Comparison of ENCODE assay signal across 11 mouse cellular contexts in the genomic region with DNA sequence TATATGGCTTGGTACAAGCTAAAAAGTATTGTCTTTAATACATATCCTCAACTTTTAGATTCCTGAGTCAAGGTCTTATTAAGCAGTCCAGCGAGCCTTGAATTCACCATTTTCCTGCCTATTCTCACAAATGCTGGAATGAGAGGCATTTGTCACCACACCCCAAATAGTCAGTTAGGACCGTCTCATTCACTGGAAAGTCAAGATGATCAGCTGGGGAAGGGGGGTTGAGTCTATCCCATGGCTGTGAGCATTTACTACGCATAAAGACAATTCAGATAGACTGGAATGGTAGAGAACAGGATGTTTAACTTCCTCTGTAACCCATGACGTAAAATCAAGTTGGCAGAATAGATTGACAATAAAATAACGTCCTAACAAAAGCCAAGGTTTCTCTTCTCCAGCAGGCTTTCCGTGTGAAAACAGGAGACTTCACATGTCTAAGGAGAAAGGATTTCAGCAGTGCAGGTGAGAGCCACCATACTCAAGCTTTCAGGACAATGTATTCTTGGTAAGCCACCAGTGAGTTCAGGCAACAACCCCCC.
A peak's percentile ranks its signal among the peaks of the same experiment; 100 is the strongest.
DNase-seq lines count a peak whose midpoint lies in the region; ATAC-seq and TF ChIP-seq lines count a peak whose summit lies in the region.
"Had no signal": no experiment of that assay in that cellular context is flagged by ENCODE, and none has a peak within 500 bp of the region (broad histone marks: within the 10 kb centered on the region; RNA-seq: fewer than 3 reads in every experiment).

No protein-coding gene starts in this region.

- H3K9ac ChIP-seq in heart, embryonic 13.5 days: no peak overlapping the region
- peak overlapping the region; percentile 59; the same call in 1 of the 2 replicates for H3K9ac ChIP-seq in liver, postnatal 0 days (replicated peaks)

- H3K27me3 ChIP-seq in heart, embryonic 13.5 days (replicated peaks): no peaks in the 10 kb centered on the region
- no peaks in the 10 kb centered on the region for H3K27me3 ChIP-seq in liver, postnatal 0 days (ENCODE audit: insufficient read depth, low read length)

- peak overlapping the region; percentile 65 for H3K27ac ChIP-seq in heart, embryonic 13.5 days (replicated peaks)
- H3K27ac ChIP-seq in liver, postnatal 0 days (ENCODE audit: low read depth): peak overlapping the region; percentile 94

- peaks cover 56% of the 10 kb centered on the region for H3K4me1 ChIP-seq in heart, embryonic 13.5 days
- H3K4me1 ChIP-seq in liver, postnatal 0 days (ENCODE audit: insufficient read depth): peaks cover 36% of the 10 kb centered on the region

- intact Hi-C loops in heart, postnatal 25 days (cut with DNase I): no loop called here
- intact Hi-C loops in left cerebral cortex, postnatal 4 days (cut with DNase I): no loop called here

- no peaks in the 10 kb centered on the region for H3K9me3 ChIP-seq in heart, embryonic 13.5 days
- H3K9me3 ChIP-seq in liver, postnatal 0 days (ENCODE audit: low read length): no peaks in the 10 kb centered on the region

- ATAC-seq in heart, embryonic 13.5 days (ENCODE audit: extremely low read depth, insufficient number of reproducible peaks, low FRiP score, low TSS enrichment): no peak
- ATAC-seq in liver, postnatal 0 days: no peak
- ATAC-seq: hindbrain, embryonic 16.5 days; midbrain, embryonic 16.5 days had no signal

- no peak overlapping the region for H3K4me2 ChIP-seq in heart, embryonic 13.5 days
- H3K4me2 ChIP-seq in liver, postnatal 0 days (ENCODE audit: low read depth, low read length): peak overlapping the region; percentile 57

- H3K4me3 ChIP-seq in heart, embryonic 13.5 days: no peak overlapping the region
- H3K4me3 ChIP-seq in liver, postnatal 0 days (ENCODE audit: low read depth, low read length): 0 out of 2 replicates have a peak overlapping the region, but pooled peaks have one; percentile 20

- DNase-seq in heart, postnatal 25 days (ENCODE audit: low spot score): no peak
- peak; percentile 56 for DNase-seq in CD4-positive, CD25-positive, alpha-beta regulatory T cell, adult 2 months (ENCODE audit: low read depth, low spot score)
- DNase-seq in ZHBTc4 (ENCODE audit: low read depth, low spot score): peak; percentile 49
- DNase-seq in liver, postnatal 0 days: no peak
- DNase-seq in left cerebral cortex, postnatal 4 days: no peak
- no peak for DNase-seq in layer of hippocampus, adult 9-10 months (ENCODE audit: low spot score)
- DNase-seq in adrenal gland, postnatal 14 days: no peak
- DNase-seq: cerebellum, adult 8-10 months had no signal

- no peaks in the 10 kb centered on the region for H3K36me3 ChIP-seq in heart, embryonic 13.5 days
- H3K36me3 ChIP-seq in liver, postnatal 0 days (replicated peaks; ENCODE audit: insufficient read depth, low read length): no peaks in the 10 kb centered on the region

- TF ChIP-seq EP300 in liver, postnatal 0 days (IDR thresholded peaks at IDR 0.05; ENCODE audit: low read depth): no peak

- TF ChIP-seq CTCF in liver, postnatal 0 days (IDR thresholded peaks at IDR 0.05; ENCODE audit: low read depth): no peak

- WGBS in heart, embryonic 13.5 days: 54% methylated on average over 6 of the region's 6 CpGs
- WGBS in liver, postnatal 0 days (ENCODE audit: insufficient replicate concordance): 53% methylated on average over 6 of the region's 6 CpGs

Comparison
In these comparisons a context has a peak if more than half of its experiments do, and no peak if none do; other contexts are left out.
1. DNase-seq: peak in CD4-positive, CD25-positive, alpha-beta regulatory T cell, adult 2 months (single experiment) and ZHBTc4 (single experiment); none in heart, postnatal 25 days (single experiment), liver, postnatal 0 days (single experiment), left cerebral cortex, postnatal 4 days (single experiment), layer of hippocampus, adult 9-10 months (single experiment) and adrenal gland, postnatal 14 days (single experiment).